Mouse (Mus musculus) G1E (cell line): ENCODE data around the gene Fam181a.

Experiments used
- CTCF ChIP-seq: IDR thresholded peaks from 2 replicates; pipeline ENCODE4 v1.5.1; 2012; ENCODE audit warnings: low read depth, low read length, inconsistent platforms, mixed read lengths
- GATA1 ChIP-seq: IDR thresholded peaks from 2 replicates; pipeline ENCODE4 v1.6.1; 2012; ENCODE audit warnings: borderline replicate concordance, low read length, inconsistent platforms, mixed read lengths
- GATA2 ChIP-seq: IDR thresholded peaks from 2 replicates; pipeline ENCODE4 v1.6.1; 2012; ENCODE audit warnings: low read depth, low read length, inconsistent platforms, borderline replicate concordance
- POLR2AphosphoS5 ChIP-seq: IDR thresholded peaks from 2 replicates; pipeline ENCODE4 v1.6.1; 2012; ENCODE audit warnings: low read depth, low read length, inconsistent platforms; ENCODE audit not compliant: insufficient replicate concordance
- TAL1 ChIP-seq: conservative IDR thresholded peaks from 2 replicates; pipeline ENCODE4 v1.6.1; 2012; ENCODE audit warnings: low read depth, low read length, inconsistent platforms, mixed read lengths

- TF ChIP-seq CTCF (no peak), TAL1 (no peak), GATA1 (no peak), POLR2AphosphoS5 (no peak), GATA2 (no peak)
Observed at GRCm38 (mm10) chr12:103341212-103341611, 30.4 kb downstream of the Fam181a start.
